Mouse (Mus musculus): ENCODE results near the gene Otulinl.

- TF ChIP-seq GATA1 (IDR thresholded peaks at IDR 0.05; ENCODE audit: borderline replicate concordance, low read length) = no peak
- TF ChIP-seq FLI1 (IDR thresholded peaks at IDR 0.05; ENCODE audit: low read length) = no peak
These were observed 42.9 kb upstream of the Otulinl start for GRCm38 (mm10) chr15:27724298-27724697.
